Mouse (Mus musculus) limb, embryonic 10.5 days (tissue): ENCODE measurements around the gene Lmcd1. TPM values are rescaled to one million over a fixed set of nuclear protein-coding genes. Genes with fewer than 3 reads are reported as not detected.

Experiments
- DNase-seq: peaks from one replicate; pipeline ENCODE4 v3.0.0-alpha.2; 2017; ENCODE audit warnings: low spot score
- H3K27ac ChIP-seq: fragments of 300-500 bp; sonication (generic); 2 replicates; pipeline ENCODE4 v1.5.1; 2016; ENCODE audit warnings: mild to moderate bottlenecking
- H3K27me3 ChIP-seq: fragments of 300-500 bp; sonication (generic); 2 replicates; pipeline ENCODE4 v1.6.1; 2016; ENCODE audit warnings: low read depth, mild to moderate bottlenecking; ENCODE audit not compliant: poor library complexity, severe bottlenecking
- H3K36me3 ChIP-seq: fragments of 300-500 bp; sonication (generic); 2 replicates; pipeline ENCODE4 v1.6.1; 2016; ENCODE audit warnings: mild to moderate bottlenecking, moderate library complexity
- H3K4me1 ChIP-seq: fragments of 300-500 bp; sonication (generic); 2 replicates; pipeline ENCODE4 v1.6.1; 2016
- H3K4me3 ChIP-seq: fragments of 300-500 bp; sonication (generic); 2 replicates; pipeline ENCODE4 v1.5.1; 2016; ENCODE audit warnings: mild to moderate bottlenecking, moderate library complexity
- H3K9me3 ChIP-seq: fragments of 300-500 bp; sonication (generic); replicated peaks from 2 replicates; pipeline ENCODE4 v1.6.1; 2016; ENCODE audit warnings: mild to moderate bottlenecking
- WGBS: fragments of 180-500 bp; shearing (Covaris S2); methylation state at CpG from one replicate; pipeline ENCODE4 v1.1.7; 2016; 5-methylcytosine and 5-hydroxymethylcytosine counted together
- polyA plus RNA-seq: library from polyadenylated mRNA; unstranded; fragments of >200 nt; fragmentation: Nextera tagmentation; extraction: Ambion mirVana; gene quantifications from 2 replicates; pipeline ENCODE4 v1.2.1, GENCODE M21; 2016

Gene Lmcd1
- polyA plus RNA-seq, 1 experiment from 2014 or later = 6.0 TPM

DNA sequence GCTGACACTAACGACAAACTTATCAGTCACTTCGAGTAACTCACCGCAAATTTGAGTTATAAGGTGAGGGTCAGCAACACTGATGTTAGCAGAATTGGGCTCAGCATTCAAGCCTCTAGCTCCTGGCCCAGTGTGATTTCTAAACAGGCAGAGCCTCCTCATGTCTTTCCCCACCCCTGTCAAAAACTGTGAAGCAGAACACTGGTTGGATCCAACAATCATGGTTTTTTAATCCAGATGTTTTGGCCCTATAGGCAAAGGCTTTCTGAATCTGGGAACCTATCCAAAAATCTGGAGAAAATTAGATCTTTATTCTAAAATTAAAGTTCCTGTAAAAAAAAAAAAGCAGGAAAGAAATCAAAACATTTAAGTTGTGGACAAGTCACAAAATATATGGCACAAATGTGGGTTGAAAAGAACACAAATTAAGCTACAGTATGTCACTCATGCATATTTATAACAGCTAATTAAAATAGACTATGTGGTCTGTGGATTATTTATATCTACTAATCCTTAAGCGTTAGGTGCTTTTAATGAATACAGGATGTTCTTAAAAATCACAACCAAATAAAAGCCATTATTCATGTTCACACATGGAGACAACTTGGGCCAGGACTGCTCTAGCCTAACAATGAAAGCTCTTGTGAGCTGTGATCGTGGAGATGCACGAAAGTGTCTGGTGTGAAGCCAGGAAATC, 5.7 kb upstream of the Lmcd1 start:
- no peaks in the 10 kb centered on the region for H3K36me3 ChIP-seq
- 84% methylated on average over 6 of the region's 6 CpGs for WGBS
- no peaks in the 10 kb centered on the region for H3K27me3 ChIP-seq
- H3K4me3 ChIP-seq = no peak overlapping the region
- no peaks in the 10 kb centered on the region for H3K9me3 ChIP-seq
- DNase-seq = no peak
- no peaks in the 10 kb centered on the region for H3K4me1 ChIP-seq
- no peak overlapping the region for H3K27ac ChIP-seq

GRCm38 (mm10) chr6:112274261-112275055, 900 bp downstream of the Lmcd1 start:
- H3K27ac ChIP-seq = peak overlapping the region; percentile 30; the same call in 1 of the 2 replicates
- 42% methylated on average over 9 of the region's 9 CpGs for WGBS

GRCm38 (mm10) chr6:112275731-112276245, 2.2 kb downstream of the Lmcd1 start:
- DNase-seq = no peak
- no peak overlapping the region for H3K27ac ChIP-seq
- 76% methylated on average over 6 of the region's 6 CpGs for WGBS
- H3K36me3 ChIP-seq = no peaks in the 10 kb centered on the region
- H3K9me3 ChIP-seq = no peaks in the 10 kb centered on the region
- peaks cover 19% of the 10 kb centered on the region for H3K4me1 ChIP-seq
- no peak overlapping the region for H3K4me3 ChIP-seq
- peaks cover 14% of the 10 kb centered on the region; the same call in 1 of the 2 replicates for H3K27me3 ChIP-seq

More at GRCm38 (mm10) chr6:112274261-112275055, 900 bp downstream of the Lmcd1 start:
- DNase-seq = peak; percentile 40
- no peaks in the 10 kb centered on the region for H3K9me3 ChIP-seq
- peaks cover 14% of the 10 kb centered on the region; the same call in 1 of the 2 replicates for H3K27me3 ChIP-seq
- H3K4me1 ChIP-seq = peaks cover 18% of the 10 kb centered on the region
- H3K4me3 ChIP-seq = peak overlapping the region; percentile 41
- H3K36me3 ChIP-seq = no peaks in the 10 kb centered on the region

GRCm38 (mm10) chr6:112278805-112279204, 5.2 kb downstream of the Lmcd1 start:
- no peaks in the 10 kb centered on the region for H3K36me3 ChIP-seq
- H3K27ac ChIP-seq = no peak overlapping the region
- DNase-seq = no peak
- H3K4me1 ChIP-seq = peaks cover 16% of the 10 kb centered on the region
- H3K4me3 ChIP-seq = no peak overlapping the region
- H3K9me3 ChIP-seq = no peaks in the 10 kb centered on the region
- H3K27me3 ChIP-seq = peaks cover 14% of the 10 kb centered on the region; the same call in 1 of the 2 replicates
- WGBS = 94% methylated on average over 1 of the region's 1 CpGs

DNA sequence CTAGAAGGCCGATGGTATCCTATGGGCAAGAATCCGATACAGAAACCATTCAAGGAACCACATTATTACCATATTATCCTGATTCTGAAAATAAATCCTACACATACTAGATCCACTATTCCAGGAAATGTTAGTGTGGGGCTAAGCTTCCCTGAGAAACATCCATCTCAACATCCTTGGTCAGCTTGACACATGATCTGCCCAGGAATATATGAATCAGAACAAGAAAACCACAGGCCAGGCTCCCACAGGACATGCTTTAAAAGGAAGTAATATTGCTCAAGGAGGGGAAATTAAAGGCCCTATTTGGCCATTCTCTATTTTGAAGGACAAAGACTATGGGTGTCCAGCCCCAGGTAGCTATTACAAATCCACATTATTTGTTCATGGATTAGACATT, 6.6 kb downstream of the Lmcd1 start:
- no peak for DNase-seq
- WGBS = 93% methylated on average over 2 of the region's 2 CpGs
- no peak overlapping the region for H3K27ac ChIP-seq
- no peaks in the 10 kb centered on the region for H3K36me3 ChIP-seq
- H3K27me3 ChIP-seq = peaks cover 3% of the 10 kb centered on the region; the same call in 1 of the 2 replicates
- H3K4me3 ChIP-seq = no peak overlapping the region
- no peaks in the 10 kb centered on the region for H3K9me3 ChIP-seq
- H3K4me1 ChIP-seq = peaks cover 5% of the 10 kb centered on the region; the same call in 1 of the 2 replicates

GRCm38 (mm10) chr6:112280945-112281344, 7.4 kb downstream of the Lmcd1 start:
- no peaks in the 10 kb centered on the region for H3K36me3 ChIP-seq

DNA sequence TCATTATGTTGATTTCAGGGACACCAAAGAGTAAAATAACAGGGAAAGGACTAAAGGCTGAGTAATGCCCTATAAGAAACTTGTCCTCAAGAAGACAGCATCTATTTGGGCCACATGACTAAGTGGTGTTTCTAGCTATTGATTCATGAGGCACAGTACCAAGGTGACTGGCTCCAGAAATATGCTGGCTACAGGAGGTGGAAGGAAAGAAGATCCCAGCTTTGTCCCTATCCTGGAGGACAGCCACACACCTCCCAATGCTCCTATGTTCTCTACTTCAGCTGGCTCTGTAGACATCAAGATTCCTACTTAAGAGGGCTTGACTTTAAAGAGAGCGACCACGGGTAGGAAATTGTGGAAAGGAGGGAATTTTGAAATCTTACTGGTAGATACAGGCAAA, 8.4 kb downstream of the Lmcd1 start:
- Histone ChIP-seq H3K9me3 (no peaks in the 10 kb centered on the region), H3K4me3 (no peak overlapping the region), H3K36me3 (no peaks in the 10 kb centered on the region), H3K27ac (no peak overlapping the region), H3K27me3 (no peaks in the 10 kb centered on the region), H3K4me1 (peaks cover 5% of the 10 kb centered on the region; the same call in 1 of the 2 replicates)
- WGBS = 95% methylated on average over 2 of the region's 2 CpGs
- no peak for DNase-seq

More at GRCm38 (mm10) chr6:112280945-112281344, 7.4 kb downstream of the Lmcd1 start:
- DNase-seq = no peak
- H3K9me3 ChIP-seq = no peaks in the 10 kb centered on the region
- WGBS = 47% methylated on average over 3 of the region's 3 CpGs
- no peak overlapping the region for H3K4me3 ChIP-seq
- no peaks in the 10 kb centered on the region for H3K27me3 ChIP-seq
- H3K4me1 ChIP-seq = peaks cover 5% of the 10 kb centered on the region; the same call in 1 of the 2 replicates
- H3K27ac ChIP-seq = no peak overlapping the region

DNA sequence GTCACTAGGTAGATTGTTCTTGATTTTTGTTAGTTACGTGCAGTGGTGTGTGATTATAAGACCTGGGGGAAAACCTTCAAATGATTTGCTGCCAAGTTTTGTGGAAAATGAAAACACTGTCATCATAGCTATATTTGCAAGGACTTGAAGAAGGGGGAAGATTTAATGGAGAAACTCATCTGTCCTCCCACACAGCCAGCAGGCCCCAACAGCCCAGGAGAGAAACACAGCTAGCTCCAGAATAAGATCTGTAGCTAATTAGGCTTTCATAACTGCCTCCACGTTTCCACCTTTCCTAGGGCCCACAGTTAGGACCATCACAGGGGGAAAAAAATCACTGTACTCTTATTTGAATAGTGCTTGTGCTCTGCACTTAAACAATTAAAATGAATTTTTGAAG, 10.5 kb downstream of the Lmcd1 start:
- WGBS = 75% methylated on average over 2 of the region's 2 CpGs

GRCm38 (mm10) chr6:112287671-112288070, 14.1 kb downstream of the Lmcd1 start:
- Histone ChIP-seq H3K4me3 (no peak overlapping the region), H3K4me1 (no peaks in the 10 kb centered on the region), H3K27ac (no peak overlapping the region), H3K36me3 (no peaks in the 10 kb centered on the region), H3K27me3 (no peaks in the 10 kb centered on the region), H3K9me3 (no peaks in the 10 kb centered on the region)
- no peak for DNase-seq
- whole genome bisulfite sequencing = 94% methylated on average over 9 of the region's 9 CpGs

More for the DNA sequence above, 10.5 kb downstream of the Lmcd1 start:
- DNase-seq = no peak
- H3K27me3 ChIP-seq = no peaks in the 10 kb centered on the region
- peaks cover 5% of the 10 kb centered on the region; the same call in 1 of the 2 replicates for H3K4me1 ChIP-seq
- no peaks in the 10 kb centered on the region for H3K9me3 ChIP-seq
- no peak overlapping the region for H3K4me3 ChIP-seq
- no peak overlapping the region for H3K27ac ChIP-seq
- H3K36me3 ChIP-seq = no peaks in the 10 kb centered on the region

DNA sequence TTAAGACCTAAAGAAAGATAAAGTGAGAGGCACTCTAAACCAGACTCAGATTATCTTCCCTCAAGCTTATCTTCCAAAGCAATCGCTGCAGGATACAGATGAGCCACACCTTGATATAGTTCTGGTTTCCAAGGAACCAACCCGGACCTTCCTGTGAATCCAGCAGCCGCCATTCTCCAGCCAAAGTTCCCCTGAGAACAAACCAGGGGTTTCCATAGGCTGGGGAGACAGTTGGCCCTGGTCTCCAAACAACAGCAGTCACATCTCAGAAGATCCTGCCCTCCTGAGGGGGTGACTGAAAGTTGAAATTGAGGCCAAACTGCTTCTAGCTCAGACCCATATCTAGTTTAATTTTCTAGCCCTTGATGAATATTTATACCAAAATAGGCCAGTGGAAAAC, 14.7 kb downstream of the Lmcd1 start:
- Histone ChIP-seq H3K4me3 (no peak overlapping the region), H3K4me1 (peaks cover 1% of the 10 kb centered on the region), H3K9me3 (no peaks in the 10 kb centered on the region), H3K27ac (no peak overlapping the region), H3K36me3 (no peaks in the 10 kb centered on the region), H3K27me3 (no peaks in the 10 kb centered on the region)
- 91% methylated on average over 3 of the region's 3 CpGs for WGBS
- DNase-seq = no peak

GRCm38 (mm10) chr6:112291146-112291545, 17.6 kb downstream of the Lmcd1 start:
- H3K27ac ChIP-seq = no peak overlapping the region
- H3K36me3 ChIP-seq = no peaks in the 10 kb centered on the region
- H3K9me3 ChIP-seq = no peaks in the 10 kb centered on the region
- no peak overlapping the region for H3K4me3 ChIP-seq
- H3K4me1 ChIP-seq = peaks cover 6% of the 10 kb centered on the region
- DNase-seq = no peak
- no peaks in the 10 kb centered on the region for H3K27me3 ChIP-seq
- WGBS = 85% methylated on average over 4 of the region's 4 CpGs

DNA sequence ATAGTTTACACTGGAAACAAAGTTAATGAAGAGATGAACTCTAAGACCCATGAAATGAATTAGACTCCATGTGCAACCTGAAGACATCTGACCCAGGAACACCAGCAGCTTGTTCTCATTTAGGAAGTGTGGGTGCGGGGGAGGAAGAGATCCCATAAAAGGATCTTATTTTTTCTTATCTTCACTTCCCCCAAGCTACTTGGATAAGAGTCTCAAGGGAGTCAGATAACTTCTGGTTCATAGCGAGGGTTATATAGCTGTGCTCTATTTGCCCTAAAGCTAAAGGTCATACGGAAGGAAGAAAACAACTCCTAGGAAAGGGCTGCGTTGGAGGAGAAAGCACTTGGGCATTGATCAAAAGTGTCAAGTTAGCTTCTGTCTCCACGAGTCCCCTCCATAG, 19.8 kb downstream of the Lmcd1 start:
- DNase-seq = no peak
- Histone ChIP-seq H3K27me3 (no peaks in the 10 kb centered on the region), H3K27ac (no peak overlapping the region), H3K36me3 (no peaks in the 10 kb centered on the region), H3K4me1 (peaks cover 6% of the 10 kb centered on the region), H3K9me3 (no peaks in the 10 kb centered on the region), H3K4me3 (no peak overlapping the region)
- WGBS = 26% methylated on average over 5 of the region's 5 CpGs

DNA sequence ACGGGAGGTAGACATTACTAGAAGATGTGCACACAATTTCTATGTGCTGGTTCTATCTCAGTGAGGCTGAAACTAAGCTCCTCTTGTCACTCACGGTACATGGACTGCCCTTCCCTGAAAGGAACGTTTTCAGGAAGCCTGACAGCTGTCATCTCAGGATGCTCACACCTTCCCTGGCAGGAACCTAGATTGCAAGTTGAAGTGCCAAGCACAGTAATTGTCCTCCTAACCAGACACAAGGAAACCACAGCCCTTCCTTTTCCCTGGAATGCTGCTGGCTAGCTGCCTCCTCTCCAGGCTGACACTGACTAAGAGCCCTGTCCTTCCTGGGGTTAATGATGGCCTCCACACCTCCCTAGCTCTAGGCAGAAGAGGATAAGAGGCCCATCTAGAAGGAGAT, 21.7 kb downstream of the Lmcd1 start:
- no peak for DNase-seq
- Histone ChIP-seq H3K27me3 (no peaks in the 10 kb centered on the region), H3K4me1 (peaks cover 6% of the 10 kb centered on the region), H3K27ac (no peak overlapping the region), H3K4me3 (no peak overlapping the region), H3K9me3 (no peaks in the 10 kb centered on the region), H3K36me3 (no peaks in the 10 kb centered on the region)
- 68% methylated on average over 3 of the region's 3 CpGs for WGBS
